Mouse (Mus musculus): ENCODE data around the gene Fbn1.

Gene Fbn1

DNA sequence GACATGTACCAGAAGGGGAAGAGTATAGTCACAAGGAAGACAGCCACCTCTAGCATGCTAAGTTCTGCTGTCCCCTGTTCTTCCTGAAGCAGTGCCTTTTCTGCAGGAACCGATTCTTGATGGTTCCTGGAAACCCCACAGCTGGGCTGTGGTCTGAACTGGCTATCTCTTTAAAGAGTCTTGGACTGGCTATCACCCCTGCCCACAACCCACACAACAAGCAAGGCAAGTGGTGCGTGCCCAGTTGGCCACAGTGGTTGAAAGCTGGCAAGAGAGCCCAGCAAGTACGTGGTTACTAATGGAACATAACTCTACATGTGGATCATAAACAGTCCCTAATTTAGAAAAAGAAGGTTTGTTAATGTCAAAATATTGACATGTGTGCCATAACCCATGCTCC lies 170.6 kb downstream of the Fbn1 start:
- no peak for DNase-seq (ENCODE audit: low spot score in 2 of 2)

DNA sequence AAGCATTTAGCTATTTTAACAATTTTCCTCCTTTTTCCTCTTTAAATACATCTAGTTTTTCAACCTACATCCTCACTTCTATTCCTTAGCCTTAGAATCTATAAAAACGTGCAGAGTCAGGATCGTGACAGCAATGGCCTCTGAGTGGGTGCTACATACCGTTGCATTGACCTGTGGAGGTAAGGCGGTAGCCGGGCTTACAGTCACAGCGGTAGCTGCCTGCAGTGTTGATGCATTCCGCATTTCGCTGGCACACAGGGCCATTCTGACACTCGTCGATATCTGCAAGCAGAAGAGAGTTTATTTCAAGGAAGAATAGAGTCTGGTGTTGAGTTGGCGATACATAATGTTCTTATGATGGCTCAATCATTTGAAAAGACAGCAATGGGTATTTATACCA lies 172.6 kb downstream of the Fbn1 start:
- DNase-seq (ENCODE audit: low spot score in 2 of 2) = no peak

GRCm38 (mm10) chr2:125334163-125334562 lies 173.6 kb downstream of the Fbn1 start:
- no peak for DNase-seq (ENCODE audit: low spot score in 2 of 2)

DNA sequence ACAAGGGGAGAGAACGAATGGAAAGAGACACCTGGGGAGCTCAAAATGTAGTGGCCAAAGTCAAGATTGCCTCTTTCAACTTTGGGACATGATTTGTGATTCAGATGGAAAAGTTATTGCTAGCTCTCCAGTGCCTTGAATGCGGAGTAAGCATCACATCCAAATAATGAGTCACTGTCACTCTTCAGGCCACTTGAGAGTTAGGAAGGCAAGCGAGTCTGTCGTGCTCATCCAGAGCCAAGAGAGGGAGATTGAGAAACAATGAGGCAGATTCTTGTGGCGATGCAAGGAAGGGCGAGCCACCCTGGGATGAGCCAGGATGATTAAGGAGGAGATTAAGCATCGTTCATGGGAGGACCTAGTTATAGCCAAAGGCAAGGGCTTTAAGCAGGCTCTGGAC lies 176.2 kb downstream of the Fbn1 start:
- DNase-seq (ENCODE audit: low spot score in 2 of 2) = no peak

DNA sequence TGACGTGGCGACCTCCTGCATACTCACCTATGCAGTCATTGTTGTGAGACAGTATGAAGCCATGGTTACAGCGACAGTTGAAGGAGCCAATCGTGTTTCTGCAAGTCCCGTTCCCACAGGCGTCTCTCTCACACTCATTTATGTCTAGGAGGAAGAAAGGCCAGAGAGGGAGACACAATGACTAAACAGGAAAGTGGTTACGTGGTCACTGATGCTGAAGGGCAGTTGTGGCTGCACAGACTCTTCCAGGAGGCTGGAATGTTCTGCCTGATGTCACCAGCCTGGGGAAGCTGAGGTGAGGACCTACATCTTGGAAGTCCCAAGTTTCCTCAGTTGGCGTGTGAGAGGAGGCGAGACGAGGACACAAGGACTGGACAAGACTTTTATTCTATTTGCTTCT lies 177.3 kb downstream of the Fbn1 start:
- no peak for DNase-seq (ENCODE audit: low spot score in 2 of 2)

GRCm38 (mm10) chr2:125325125-125325855 lies 182.5 kb downstream of the Fbn1 start:
- DNase-seq (ENCODE audit: low spot score in 2 of 2) = no peak

DNA sequence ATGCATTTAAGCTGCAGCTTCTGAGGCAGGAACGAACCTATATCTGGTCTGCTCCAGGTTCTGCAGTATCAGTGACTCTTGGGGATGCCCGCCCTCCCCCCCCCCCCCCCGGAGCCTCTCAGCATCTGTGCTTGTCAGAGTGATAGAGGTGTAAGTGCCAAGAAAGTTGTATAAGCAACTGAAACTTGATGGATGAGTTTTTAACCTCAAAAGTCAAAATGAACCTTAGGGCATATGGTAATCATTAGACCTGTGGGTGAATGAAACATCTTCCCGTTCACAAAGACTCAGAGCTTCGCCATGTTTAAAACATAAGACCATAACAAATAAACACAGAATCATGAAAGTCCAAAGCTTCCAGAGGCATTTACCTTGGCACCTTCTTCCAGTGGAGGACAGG lies 183.3 kb downstream of the Fbn1 start:
- DNase-seq (ENCODE audit: low spot score in 2 of 2) = no peak

GRCm38 (mm10) chr2:125323347-125323746 lies 184.4 kb downstream of the Fbn1 start:
- no peak for DNase-seq (ENCODE audit: low spot score in 2 of 2)

DNA sequence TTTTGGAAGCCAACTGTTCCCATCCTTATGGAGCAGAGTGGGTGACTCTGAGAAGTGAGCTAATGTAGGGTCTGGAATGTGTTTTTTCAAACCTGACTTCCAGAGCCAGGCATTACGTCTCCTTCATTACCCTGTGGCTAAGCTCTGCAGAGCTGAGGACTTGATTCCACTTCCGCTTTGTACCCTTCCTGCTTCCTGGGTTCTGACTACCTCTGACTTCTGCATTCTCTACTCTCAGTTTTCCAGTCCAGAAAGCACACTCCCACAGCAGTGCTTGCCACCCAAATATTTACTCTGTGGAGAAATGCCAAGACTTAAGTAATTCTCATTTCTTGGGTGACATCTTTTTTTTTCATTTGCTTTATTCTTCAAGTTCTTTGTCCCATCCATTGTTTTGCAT lies 185.2 kb downstream of the Fbn1 start:
- no peak for DNase-seq (ENCODE audit: low spot score in 2 of 2)

- no peak for DNase-seq (ENCODE audit: low spot score in 2 of 2)
Measured at GRCm38 (mm10) chr2:125321071-125321470, 186.7 kb downstream of the Fbn1 start.

- DNase-seq (ENCODE audit: low spot score in 2 of 2) = no peak
Measured at GRCm38 (mm10) chr2:125319651-125320050, 188.1 kb downstream of the Fbn1 start.

DNA sequence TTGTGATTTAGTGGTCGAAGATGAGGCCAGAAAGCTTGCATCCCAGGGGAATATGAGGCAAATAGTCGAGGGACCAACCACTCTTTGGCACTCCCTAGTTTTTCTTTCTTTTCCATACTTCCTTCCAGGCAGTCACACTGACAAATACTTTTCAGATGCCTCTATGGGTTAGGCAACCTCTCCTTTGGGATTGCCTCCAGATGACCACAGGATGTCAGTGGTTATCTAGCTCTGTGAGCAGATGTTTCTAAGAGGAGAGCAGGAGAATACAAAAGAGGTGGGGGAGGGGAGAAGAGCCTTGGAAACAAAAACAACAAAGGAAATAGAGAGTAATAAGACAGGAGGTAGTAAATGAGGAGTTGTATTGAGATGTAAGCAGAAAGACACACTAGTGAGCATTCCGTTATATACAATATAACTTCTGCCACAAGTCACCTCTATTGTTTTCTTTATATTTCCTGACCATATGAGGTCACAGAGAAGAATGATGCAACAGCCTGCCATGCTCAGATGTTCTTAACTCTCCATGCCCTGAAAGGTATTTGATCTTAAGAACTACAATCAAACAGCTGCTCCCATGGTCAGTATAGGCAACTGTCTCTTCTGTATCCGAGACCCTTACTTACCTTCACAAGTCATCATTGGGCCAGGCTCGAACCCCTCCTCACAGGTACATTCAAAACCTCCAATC lies 189.3 kb downstream of the Fbn1 start:
- DNase-seq (ENCODE audit: low spot score in 2 of 2) = no peak

DNA sequence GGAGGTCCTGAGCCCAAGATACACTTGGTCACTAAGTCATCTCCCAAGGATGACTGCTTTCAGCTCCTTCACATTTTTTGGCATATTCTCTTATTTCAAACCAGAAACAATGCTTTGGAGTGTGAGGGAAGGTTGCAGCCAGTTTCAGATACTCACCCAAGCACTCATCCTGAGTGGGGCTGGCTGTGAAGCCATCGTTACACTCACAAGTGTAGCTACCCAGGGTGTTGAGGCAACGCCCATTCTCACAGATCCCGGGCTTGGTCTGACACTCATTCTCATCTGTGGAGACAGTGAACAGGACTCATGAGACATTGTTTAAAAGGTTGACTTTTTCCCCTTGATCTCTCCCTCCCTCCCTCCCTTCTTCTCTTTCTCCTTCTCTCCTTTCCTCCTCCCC lies 192.6 kb downstream of the Fbn1 start:
- DNase-seq (ENCODE audit: low spot score in 2 of 2) = no peak

DNA sequence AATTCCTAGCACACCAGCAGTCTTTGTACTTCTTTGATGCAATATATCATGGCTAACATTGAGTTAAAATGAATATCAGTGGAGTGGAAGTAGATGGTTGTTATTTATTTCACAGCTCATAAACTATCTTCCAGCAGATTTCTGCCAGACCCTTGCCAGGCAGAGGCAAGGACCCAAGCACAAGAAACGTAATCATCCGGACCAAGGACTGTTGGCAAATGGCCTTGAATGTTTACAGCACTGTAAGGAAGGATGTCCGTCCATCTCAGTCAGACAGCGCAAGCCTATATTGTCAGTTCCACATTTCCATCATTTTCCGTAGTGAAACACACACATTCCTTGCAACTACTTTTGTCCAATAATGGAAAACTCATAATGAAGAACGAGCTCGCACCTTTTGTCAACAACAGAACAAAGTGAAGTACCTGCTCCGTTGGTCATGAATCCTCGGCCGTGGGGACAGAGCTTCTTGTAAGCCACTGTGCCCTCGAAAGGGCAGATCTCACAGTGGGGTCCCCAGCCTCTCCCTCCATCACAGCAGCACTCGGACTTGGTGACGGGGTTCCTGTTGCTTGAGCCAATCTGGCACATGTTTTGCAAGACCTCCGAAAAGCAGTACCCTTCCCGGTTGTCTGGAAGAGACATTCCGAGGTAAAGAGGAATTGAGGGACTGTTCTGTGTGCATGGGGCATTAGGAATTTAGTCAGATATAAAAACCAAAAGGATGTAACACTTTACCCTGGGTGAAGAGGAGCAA lies 193.4 kb downstream of the Fbn1 start:
- no peak for DNase-seq (ENCODE audit: low spot score in 2 of 2)

DNA sequence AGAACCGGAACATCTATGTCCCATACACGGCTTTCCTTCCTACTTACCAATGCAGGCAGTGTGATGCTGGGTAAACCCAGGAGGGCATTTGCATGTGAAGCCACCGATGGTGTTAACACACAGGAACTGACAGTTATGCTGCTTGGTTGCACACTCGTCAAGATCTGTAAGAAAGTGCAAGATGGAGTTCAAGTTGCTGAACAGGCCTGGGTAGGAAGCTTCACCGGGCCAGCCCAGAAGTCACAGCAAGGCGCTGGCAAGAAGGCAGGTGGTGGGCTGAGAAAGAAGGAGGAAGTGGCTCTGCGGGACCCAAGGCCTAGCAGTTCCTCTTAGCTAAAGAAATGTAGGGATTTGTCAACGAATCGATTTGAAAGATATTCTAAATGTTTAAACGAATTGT lies 198.1 kb downstream of the Fbn1 start:
- DNase-seq (ENCODE audit: low spot score in 2 of 2) = peak in 1 of 2 experiments; percentile 22

DNA sequence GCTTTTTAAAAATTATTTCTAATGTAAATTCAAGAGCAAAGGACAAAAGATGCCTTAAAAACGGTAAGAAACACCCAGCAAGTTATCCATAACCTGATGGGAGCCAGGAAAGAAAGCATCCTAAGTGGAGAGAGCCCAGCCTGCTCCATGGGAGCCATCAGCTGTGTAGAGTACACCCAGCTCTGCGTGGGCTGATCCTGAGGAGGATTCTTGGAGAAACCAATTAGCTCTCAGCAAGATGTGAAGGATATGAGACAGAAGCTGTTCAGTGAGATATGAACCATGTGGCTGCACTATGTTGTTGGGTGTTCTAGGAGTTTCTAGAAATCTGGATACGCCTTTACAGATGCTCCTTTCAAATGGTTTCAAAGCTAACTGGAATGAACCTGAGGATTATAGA lies 202.1 kb downstream of the Fbn1 start:
- no peak for DNase-seq (ENCODE audit: low spot score in 2 of 2)

- DNase-seq (ENCODE audit: low spot score in 2 of 2) = no peak
Measured at GRCm38 (mm10) chr2:125304746-125305145, 203.0 kb downstream of the Fbn1 start.

GRCm38 (mm10) chr2:125303764-125304384 lies 203.9 kb downstream of the Fbn1 start:
- DNase-seq (ENCODE audit: low spot score in 2 of 2) = no peak

DNA sequence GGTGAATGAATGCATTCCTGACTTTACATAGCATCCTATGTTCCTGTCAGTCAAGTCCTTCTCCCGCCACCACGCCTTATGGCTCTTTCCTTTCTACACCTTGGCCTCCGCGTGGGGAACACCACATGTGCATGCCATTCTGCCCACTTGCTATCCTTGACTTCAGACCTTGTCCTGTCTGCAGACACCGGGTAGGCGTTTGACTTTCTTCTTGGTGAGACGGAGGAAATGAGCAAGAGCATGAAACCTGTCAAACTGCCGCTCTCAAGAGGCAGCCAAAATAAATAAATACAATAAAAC lies 205.2 kb downstream of the Fbn1 start:
- no peak for DNase-seq (ENCODE audit: low spot score in 2 of 2)

DNA sequence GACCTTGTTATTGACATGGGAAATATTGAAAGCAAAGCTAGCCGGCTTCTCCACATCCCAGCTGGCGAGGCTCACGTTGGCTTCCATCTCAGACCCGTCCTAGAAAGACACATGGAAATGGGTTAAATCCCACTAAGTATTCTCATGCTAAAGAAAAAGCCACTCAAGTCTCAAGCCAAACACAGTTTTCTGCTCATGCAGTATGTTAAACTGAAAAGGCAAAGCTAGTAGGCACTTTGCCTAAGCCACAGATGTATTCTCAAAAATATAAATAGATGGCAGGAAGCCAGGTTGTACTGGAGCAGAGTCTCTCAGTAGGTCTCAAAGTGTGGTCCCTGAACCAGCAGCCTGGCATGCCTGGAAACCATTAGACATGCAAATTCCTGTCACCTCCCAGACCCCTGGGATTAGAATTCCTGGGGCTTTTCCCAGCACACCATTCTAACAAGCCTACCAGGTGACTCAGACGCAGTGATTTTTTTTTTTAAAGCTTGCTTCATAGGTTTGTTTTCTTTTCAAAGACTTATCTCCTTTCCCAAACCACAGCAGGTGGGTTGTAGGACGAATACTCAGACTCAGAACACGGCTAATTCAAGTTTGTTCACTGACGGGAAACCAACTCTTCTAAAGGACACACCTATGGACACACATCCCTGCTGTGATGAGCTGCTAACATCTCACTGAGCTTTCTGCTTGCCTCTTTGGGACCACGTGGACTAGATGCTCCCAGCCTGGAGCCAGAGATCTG lies 205.7 kb downstream of the Fbn1 start:
- no peak for DNase-seq (ENCODE audit: low spot score in 2 of 2)

- DNase-seq (ENCODE audit: low spot score in 2 of 2) = no peak
Measured at GRCm38 (mm10) chr2:125298841-125299240, 209.0 kb downstream of the Fbn1 start.

GRCm38 (mm10) chr2:125295526-125295925 lies 212.3 kb downstream of the Fbn1 start:
- no peak for DNase-seq (ENCODE audit: low spot score in 2 of 2)
